Mouse (Mus musculus): Measurements from ENCODE around the gene Ulk4.
A peak's percentile ranks its signal among the peaks of the same experiment; 100 is the strongest.
"Not testable (repeated sequence)": the region's sequence is repeated elsewhere in the genome, so short reads cannot be mapped to it uniquely, and the experiment has no call there.

The Ulk4 gene

DNA sequence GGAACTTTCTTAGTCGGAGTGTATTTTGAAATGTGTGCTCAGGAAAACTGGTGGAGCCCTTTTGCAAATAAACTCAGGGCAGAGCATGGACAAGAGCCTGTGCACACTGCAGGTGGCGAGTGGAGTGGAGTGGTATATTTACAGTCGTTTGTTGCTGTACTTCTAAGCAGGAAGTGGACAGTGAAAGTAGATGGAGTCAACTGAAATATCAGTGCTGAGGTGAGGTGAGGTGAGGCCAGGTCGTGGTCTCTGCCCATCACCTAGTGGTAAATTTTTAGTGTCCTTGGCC lies 341.4 kb downstream of the Ulk4 start:
- DNase-seq (ENCODE audit: low read depth, low spot score): no peak

GRCm38 (mm10) chr9:120934821-120935633 lies 342.0 kb downstream of the Ulk4 start:
- peak; percentile 17 for DNase-seq (ENCODE audit: low read depth, low spot score)

DNA sequence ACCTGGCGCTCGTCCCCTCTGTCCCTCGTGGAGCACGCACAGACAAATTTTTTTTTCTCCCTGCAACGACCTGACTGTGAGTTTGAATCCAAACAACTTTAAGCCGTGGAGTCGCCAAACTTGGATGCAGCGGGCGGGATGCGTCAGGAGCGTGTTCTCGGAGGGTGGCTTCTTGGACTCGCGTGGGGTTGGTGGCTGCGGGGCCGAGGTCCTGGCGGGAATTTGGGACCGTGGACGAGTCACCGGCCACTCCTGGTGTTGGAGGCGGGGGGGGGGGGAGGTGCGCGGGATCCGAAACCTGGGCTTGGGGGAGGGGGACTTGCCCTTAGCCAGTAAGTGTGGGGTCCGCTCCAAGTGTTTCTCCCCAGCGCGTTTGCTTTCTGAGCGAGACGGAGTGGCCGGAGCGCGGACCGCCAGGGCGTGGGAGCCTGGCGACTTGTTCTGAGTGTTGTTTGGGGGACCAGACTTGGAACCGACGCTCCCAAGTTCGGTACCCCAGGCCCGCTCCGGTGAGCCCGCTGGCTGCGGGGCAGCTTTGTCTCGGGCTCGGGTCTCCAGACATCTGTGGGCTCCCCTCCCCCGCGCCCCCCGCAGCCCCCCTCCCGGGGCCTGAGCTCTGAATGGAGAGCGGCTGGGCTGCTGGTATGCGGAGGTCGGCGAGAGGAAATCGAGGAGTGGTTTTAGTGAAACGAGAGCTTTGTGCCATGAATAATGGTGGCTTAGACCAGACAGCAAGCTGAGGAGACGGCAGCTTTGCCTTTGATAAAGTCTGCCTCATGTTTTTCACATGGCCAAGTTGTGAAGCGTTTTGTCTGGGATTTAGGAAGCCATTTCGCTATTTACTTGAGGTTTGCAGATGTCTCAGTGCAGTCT lies 342.9 kb downstream of the Ulk4 start:
- DNase-seq (ENCODE audit: low read depth, low spot score): peak; percentile 33

GRCm38 (mm10) chr9:120933587-120933885 lies 343.5 kb downstream of the Ulk4 start:
- no peak for DNase-seq (ENCODE audit: low read depth, low spot score)

DNA sequence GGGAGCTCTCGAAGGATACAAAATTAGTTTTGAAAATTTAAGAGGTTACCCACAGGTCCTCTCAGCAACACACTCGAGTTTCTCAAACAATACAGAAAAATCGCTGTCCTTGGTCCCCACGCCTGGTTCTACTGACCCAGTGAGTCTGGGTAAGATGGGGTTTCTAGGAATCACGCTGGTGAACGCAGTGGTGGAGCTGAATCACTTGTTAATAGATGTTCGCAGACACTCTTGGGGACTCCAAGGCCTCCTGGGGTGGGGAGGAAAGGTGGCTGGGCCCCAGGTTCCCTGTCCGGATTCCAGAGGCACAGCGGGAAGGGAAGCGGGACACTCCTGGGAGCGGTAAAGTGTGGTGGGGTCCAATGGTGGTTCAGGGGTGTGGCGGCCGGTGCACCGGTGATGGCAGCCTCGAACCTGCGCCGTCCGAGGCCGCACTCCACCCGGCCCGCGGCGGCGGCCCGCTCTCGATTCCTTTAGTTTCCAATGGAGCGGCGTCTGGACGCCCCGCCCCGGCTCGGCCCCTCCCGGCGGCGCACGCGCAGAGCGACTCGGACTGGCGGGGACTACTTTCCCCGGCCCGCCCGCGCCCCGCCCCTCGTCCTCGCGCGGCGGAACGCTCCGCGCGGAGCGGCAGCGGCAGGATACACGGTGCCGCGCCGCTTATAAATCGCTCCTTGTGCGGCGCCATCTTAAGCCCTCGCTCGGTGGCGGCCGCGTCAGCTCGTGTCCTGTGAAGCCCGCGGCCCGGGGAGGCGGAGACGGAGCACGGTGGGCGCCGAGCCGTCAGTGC lies 344.0 kb downstream of the Ulk4 start:
- DNase-seq (ENCODE audit: low read depth, low spot score): peak; percentile 93

DNA sequence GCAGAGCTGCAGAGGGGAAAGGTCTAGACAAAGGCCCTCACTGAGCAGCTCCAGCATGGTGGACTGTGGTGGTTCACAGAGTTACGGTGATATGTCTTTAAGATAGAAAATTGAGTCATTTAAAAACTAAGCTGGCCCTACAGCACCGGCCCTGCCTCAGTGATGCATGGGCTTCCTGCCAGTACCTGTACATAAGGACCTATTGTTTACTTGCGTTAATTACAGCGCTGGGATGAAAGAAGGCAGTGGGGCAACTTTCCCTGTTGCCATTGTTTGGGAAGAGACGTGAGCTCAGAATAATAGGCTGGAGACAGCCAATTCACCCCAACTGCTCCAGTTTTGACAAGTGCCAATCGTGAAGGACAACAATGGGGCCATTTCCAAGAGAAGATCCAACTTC lies 344.6 kb downstream of the Ulk4 start:
- no peak for DNase-seq (ENCODE audit: low read depth, low spot score)

DNA sequence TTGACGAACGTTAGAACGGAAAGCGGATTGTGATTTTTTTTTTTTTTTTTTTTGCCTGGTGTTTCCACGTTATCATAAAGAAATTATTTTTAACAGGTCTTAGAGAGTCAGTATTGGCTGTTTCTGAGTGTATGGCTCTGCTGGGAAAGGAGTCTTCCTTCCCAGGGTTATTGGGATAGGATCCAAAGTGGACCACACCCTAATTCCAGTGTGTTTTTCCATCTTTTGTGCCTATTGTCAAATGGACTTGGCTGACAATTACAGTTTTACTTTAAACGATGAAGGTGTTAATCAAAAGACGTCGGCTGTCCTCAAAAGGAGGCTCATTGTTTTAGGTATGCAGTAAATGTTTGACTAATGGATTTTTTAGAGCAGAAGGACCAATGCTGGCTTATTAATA lies 346.2 kb downstream of the Ulk4 start:
- DNase-seq (ENCODE audit: low read depth, low spot score): no peak

GRCm38 (mm10) chr9:120930021-120930420 lies 347.0 kb downstream of the Ulk4 start:
- no peak for DNase-seq (ENCODE audit: low read depth, low spot score)

DNA sequence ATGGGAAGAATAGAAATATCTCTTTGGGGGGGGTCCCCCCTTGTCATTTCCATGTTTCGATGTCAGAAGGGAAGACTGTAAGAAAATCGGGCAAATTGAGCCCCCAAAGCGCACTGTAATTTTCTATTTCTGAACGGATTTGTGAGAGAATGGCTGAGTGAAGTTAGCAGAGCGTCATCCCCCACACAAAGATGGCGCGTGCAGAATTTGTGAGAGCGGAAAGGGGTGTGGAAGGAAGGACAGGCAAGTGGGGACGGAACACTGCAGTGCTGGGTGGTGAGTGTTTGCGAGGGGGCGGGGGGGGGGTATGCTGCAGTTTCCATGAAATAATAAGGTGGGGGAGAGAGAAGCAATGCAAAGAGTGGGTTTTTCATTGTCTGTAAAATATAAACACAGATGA lies 347.9 kb downstream of the Ulk4 start, which contains the start of gene Ctnnb1:
Gene Ctnnb1 (plus strand): TSS at position 136 of the 400 bp plus-strand sequence.
- no peak for DNase-seq (ENCODE audit: low read depth, low spot score)

- DNase-seq (ENCODE audit: low read depth, low spot score): no peak
Observed at GRCm38 (mm10) chr9:120926939-120927606, 349.9 kb downstream of the Ulk4 start.

GRCm38 (mm10) chr9:120926126-120926525 lies 350.9 kb downstream of the Ulk4 start:
- no peak for DNase-seq (ENCODE audit: low read depth, low spot score)

- no peak for DNase-seq (ENCODE audit: low read depth, low spot score)
Observed at GRCm38 (mm10) chr9:120919130-120919529, 357.9 kb downstream of the Ulk4 start.

- DNase-seq (ENCODE audit: low read depth, low spot score): no peak
Observed at GRCm38 (mm10) chr9:120918642-120919041, 358.4 kb downstream of the Ulk4 start.

DNA sequence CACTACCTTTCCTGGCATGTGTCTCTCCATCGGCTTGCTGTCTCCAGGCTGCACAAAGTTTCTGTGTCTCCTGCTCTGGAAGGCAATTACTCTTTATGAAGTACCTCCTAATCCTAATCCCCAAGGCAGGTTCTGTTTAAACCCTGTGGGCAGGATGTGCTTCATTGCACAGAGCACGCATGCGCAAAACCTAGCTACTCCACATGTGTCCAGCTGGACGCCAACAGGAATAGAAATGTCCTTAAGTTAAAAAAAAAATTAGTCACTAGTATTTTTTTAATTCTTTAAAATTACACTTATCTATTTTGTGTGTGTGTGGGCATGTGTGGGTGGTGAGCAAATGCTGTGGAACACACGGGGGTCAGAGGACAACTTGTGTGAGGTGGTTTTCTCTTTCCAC lies 358.8 kb downstream of the Ulk4 start:
- DNase-seq (ENCODE audit: low read depth, low spot score): no peak

GRCm38 (mm10) chr9:120917619-120918018 lies 359.4 kb downstream of the Ulk4 start:
- DNase-seq (ENCODE audit: low read depth, low spot score): not testable (repeated sequence)

GRCm38 (mm10) chr9:120914877-120915459 lies 362.0 kb downstream of the Ulk4 start:
- DNase-seq (ENCODE audit: low read depth, low spot score): no peak

- DNase-seq (ENCODE audit: low read depth, low spot score): no peak
Observed at GRCm38 (mm10) chr9:120914429-120914828, 362.6 kb downstream of the Ulk4 start.

DNA sequence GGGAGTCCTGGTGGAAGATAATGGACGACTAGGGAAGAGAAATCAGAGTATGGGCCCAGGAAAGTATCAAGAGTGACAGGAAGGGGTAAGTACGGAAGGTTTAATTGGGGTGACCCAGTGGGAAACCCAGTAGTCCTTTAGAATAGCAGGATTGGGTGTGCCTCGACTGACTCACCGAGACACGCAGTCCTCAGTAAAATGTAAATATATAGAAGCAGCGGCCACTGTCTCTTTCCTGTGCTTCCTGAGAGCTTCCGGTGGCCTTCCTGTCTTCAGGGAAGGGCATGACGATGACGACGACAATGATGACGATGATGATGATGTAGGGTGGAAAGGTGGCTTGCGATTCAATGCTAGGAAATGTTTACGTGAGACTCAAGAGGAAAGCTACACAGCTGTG lies 363.8 kb downstream of the Ulk4 start:
- DNase-seq (ENCODE audit: low read depth, low spot score): no peak

DNA sequence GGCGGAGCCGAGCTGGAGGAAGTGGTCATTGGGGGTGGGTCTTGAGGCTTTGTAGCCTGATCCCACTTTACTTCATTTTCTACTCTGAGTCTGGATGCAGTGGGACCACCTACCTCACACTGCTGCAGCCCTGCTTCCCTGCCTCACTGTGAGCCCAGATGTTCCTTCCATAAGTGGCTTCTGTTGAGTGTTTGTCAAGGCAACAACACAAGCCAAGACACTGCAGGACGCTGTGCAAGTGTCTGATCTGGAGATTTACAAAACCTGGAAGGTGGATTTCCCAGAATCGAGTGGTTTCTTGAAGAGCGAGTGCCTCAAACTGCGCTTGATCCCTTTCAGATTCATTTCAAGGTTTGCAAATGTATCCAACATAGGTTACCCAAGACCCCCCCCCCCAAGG lies 368.5 kb downstream of the Ulk4 start:
- no peak for DNase-seq (ENCODE audit: low read depth, low spot score)
